Mouse (Mus musculus) monocyte, adult 5-6 weeks (primary cell): ENCODE results near the gene Sv2a. TPM values are rescaled to one million over a fixed set of nuclear protein-coding genes. Genes with fewer than 3 reads are reported as not detected.

Experiments
- ATAC-seq: fragments of 153-309, 156-312 bp; replicated peaks from 2 replicates; pipeline ENCODE4 v1.8.0; 2017; ENCODE audit warnings: mild to moderate bottlenecking; ENCODE audit not compliant: low TSS enrichment, insufficient number of reproducible peaks, severe bottlenecking, poor library complexity, low FRiP score
- total RNA-seq: library from RNA; stranded (forward); fragments of 200-1000, 200-491, 200-594 nt; gene quantifications from 3 replicates; pipeline ENCODE4 v1.2.3, GENCODE M21; 2017

The Sv2a gene
- 0.21 to 0.29 TPM in 2 of 3 replicates, not detected in the other for total RNA-seq

GRCm38 (mm10) chr3:96180727-96181477 lies at the start of gene Sv2a:
Gene Sv2a, plus strand, starts transcription at chr3:96181151.
- ATAC-seq: no peak; the same call in 1 of the 2 replicates

DNA sequence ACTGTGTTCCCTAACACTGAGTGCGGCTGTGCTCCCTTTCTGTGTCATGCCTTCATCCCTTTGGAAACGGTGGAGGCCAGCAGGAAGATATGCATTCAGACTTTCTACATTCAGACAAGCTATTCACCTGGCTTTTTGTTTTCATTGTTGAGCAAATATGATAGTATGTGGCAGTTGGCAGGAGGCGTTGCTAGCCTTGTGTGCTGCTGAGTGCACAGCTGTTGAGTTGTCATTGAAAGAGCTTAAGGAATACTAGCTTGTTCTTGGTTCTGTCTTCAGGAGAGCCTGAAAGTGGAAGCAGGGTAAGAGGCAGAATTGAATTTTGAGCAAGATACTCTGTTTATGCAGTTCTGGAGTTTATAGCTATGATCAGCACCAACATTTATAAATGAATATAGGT lies 48.5 kb upstream of the Sv2a start:
- ATAC-seq: no peak

GRCm38 (mm10) chr3:96133327-96133905 lies 47.5 kb upstream of the Sv2a start:
- no peak for ATAC-seq

- ATAC-seq: no peak
Observed at GRCm38 (mm10) chr3:96135011-96135410, 45.9 kb upstream of the Sv2a start.

- peak; percentile 86 for ATAC-seq
Observed at GRCm38 (mm10) chr3:96147950-96148349, 33.0 kb upstream of the Sv2a start.

GRCm38 (mm10) chr3:96151836-96152235 lies 29.1 kb upstream of the Sv2a start:
- no peak for ATAC-seq

GRCm38 (mm10) chr3:96152611-96153010 lies 28.3 kb upstream of the Sv2a start:
- ATAC-seq: no peak

- no peak for ATAC-seq
Observed at GRCm38 (mm10) chr3:96155501-96155900, 25.4 kb upstream of the Sv2a start.

- ATAC-seq: no peak
Observed at GRCm38 (mm10) chr3:96159820-96160219, 21.1 kb upstream of the Sv2a start.

DNA sequence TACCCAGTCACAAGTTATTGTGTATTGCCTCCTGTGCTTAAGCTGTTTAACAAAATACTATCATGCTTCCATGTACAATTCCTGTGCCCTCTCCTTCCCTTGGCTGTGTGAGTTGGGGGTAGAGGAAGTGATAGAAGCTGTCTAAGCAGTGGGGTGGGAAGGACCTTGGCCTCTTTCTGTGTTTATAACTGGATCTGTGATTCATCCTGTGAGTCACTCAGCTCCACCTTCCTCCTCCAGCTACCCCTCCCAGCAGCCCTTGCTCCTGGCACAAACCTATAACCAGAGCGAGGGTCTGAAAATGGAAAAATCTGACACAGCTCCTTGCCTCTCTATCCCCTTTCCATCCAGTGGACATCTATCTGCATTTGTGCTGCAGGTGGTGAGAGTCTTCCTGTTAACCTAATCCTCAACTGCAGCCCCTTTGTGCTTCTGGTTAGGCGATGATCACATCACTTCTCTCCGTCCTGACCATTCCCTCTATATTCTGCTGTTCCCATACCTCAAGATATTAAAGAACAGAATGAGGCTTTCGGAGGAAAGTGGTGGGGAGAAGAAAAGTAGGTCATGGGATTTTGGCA lies 20.6 kb upstream of the Sv2a start:
- 0 out of 2 replicates have a peak, but pooled peaks have one; percentile 15 for ATAC-seq

GRCm38 (mm10) chr3:96160803-96161516 lies 20.0 kb upstream of the Sv2a start:
- ATAC-seq: no peak

- no peak for ATAC-seq
Observed at GRCm38 (mm10) chr3:96161869-96162840, 18.8 kb upstream of the Sv2a start, which contains the start of gene Mtmr11. Gene Mtmr11, plus strand, starts transcription at chr3:96162004.

- no peak for ATAC-seq
Observed at GRCm38 (mm10) chr3:96163040-96163439, 17.9 kb upstream of the Sv2a start.

- no peak for ATAC-seq
Observed at GRCm38 (mm10) chr3:96168466-96169158, 12.3 kb upstream of the Sv2a start.

- ATAC-seq: no peak
Observed at GRCm38 (mm10) chr3:96170276-96170675, 10.7 kb upstream of the Sv2a start.

DNA sequence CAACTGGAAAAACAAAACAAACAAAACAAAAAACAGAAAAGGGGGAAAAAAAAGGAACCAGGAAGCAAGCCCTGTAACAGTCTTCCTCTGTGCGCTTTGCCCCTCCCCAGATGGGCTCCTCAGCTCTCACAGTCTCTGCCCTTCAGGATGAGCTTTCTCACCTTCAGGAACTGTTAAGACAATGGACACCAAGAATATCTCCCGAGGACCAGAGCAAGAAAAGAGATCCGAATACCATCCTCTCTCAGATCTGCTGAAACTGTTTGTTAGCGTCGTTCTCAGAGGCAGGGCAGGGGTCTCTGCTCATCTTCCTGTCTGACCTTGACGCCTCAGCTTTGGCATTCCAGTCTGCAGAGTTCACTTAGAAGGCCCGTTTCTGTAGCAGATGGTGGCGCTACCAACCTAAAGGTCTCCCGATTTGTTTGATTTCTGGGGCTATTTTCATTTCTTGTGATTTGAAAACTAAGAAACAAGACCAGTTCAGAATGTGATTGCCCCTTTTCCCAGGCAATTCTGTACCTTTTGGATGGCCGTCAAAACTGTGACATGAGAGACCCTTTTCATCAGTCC lies 9.9 kb upstream of the Sv2a start:
- ATAC-seq: no peak

- ATAC-seq: no peak
Observed at GRCm38 (mm10) chr3:96171583-96172196, 9.3 kb upstream of the Sv2a start.
